Mouse (Mus musculus) lung, postnatal 0 days (tissue): ENCODE data around the gene Capza2.
A peak's percentile ranks its signal among the peaks of the same experiment; 100 is the strongest.

Experiments used
- CTCF ChIP-seq: IDR thresholded peaks from 2 replicates; pipeline ENCODE4 v1.5.1; 2016; ENCODE audit warnings: antibody characterized with exemption, mild to moderate bottlenecking
- EP300 ChIP-seq: IDR thresholded peaks from 2 replicates; pipeline ENCODE4 v1.6.1; 2016; ENCODE audit warnings: antibody characterized with exemption, mild to moderate bottlenecking, control low read depth

- no peak for TF ChIP-seq CTCF
- TF ChIP-seq EP300: peak; percentile 59
These were observed 19.0 kb downstream of the Capza2 start for GRCm38 (mm10) chr6:17655080-17655479.
